Mouse (Mus musculus): ENCODE measurements around the gene Efcab3.
A peak's percentile ranks its signal among the peaks of the same experiment; 100 is the strongest.

The Efcab3 gene

GRCm38 (mm10) chr11:105146593-105146992 is 83.2 kb downstream of the Efcab3 start, which contains the start of gene Gm10842:
Gm10842 (plus strand) TSS chr11:105146893.
- no peak for DNase-seq (ENCODE audit: low read depth, low spot score)

GRCm38 (mm10) chr11:105149353-105149752 is 86.0 kb downstream of the Efcab3 start:
- DNase-seq (ENCODE audit: low read depth, low spot score) = no peak

- DNase-seq (ENCODE audit: low read depth, low spot score) = no peak
Observed at GRCm38 (mm10) chr11:105149766-105150165, 86.4 kb downstream of the Efcab3 start.

GRCm38 (mm10) chr11:105150691-105151090 is 87.3 kb downstream of the Efcab3 start:
- no peak for DNase-seq (ENCODE audit: low read depth, low spot score)

GRCm38 (mm10) chr11:105151226-105152016 is 88.0 kb downstream of the Efcab3 start:
- peak; percentile 55 for DNase-seq (ENCODE audit: low read depth, low spot score)

GRCm38 (mm10) chr11:105152017-105152300 is 88.6 kb downstream of the Efcab3 start:
- DNase-seq (ENCODE audit: low read depth, low spot score) = no peak

GRCm38 (mm10) chr11:105152357-105152899 is 89.0 kb downstream of the Efcab3 start:
- DNase-seq (ENCODE audit: low read depth, low spot score) = no peak

- peak; percentile 87 for DNase-seq (ENCODE audit: low read depth, low spot score)
Observed at GRCm38 (mm10) chr11:105153068-105153833, 89.9 kb downstream of the Efcab3 start.

GRCm38 (mm10) chr11:105155915-105156314 is 92.5 kb downstream of the Efcab3 start:
- DNase-seq (ENCODE audit: low read depth, low spot score) = no peak

- no peak for DNase-seq (ENCODE audit: low read depth, low spot score)
Observed at GRCm38 (mm10) chr11:105156748-105157267, 93.4 kb downstream of the Efcab3 start.

- no peak for DNase-seq (ENCODE audit: low read depth, low spot score)
Observed at GRCm38 (mm10) chr11:105158047-105158446, 94.7 kb downstream of the Efcab3 start.

- DNase-seq (ENCODE audit: low read depth, low spot score) = no peak
Observed at GRCm38 (mm10) chr11:105159673-105160360, 96.4 kb downstream of the Efcab3 start.

GRCm38 (mm10) chr11:105161411-105161810 is 98.0 kb downstream of the Efcab3 start:
- DNase-seq (ENCODE audit: low read depth, low spot score) = no peak

- DNase-seq (ENCODE audit: low read depth, low spot score) = no peak
Observed at GRCm38 (mm10) chr11:105164516-105165510, 101.4 kb downstream of the Efcab3 start.

GRCm38 (mm10) chr11:105166780-105167179 is 103.4 kb downstream of the Efcab3 start:
- no peak for DNase-seq (ENCODE audit: low read depth, low spot score)

Data from forelimb bud, embryonic 11.5 days (tissue).